Mouse (Mus musculus) CD4-positive, CD25-positive, alpha-beta regulatory T cell, adult 2 months (primary cell): ENCODE measurements around the gene Dppa5a.
A peak's percentile ranks its signal among the peaks of the same experiment; 100 is the strongest.
"Not testable (repeated sequence)": the region's sequence is repeated elsewhere in the genome, so short reads cannot be mapped to it uniquely, and the experiment has no call there.

ENCODE experiments used
- DNase-seq: peaks from one replicate; pipeline ENCODE4 v3.0.0-alpha.2; 2012; ENCODE audit warnings: low read depth, low spot score

Gene Dppa5a

GRCm38 (mm10) chr9:78367959-78368358 lies at the start of gene Dppa5a:
Gene Dppa5a (minus strand): TSS chr9:78368177.
- not testable (repeated sequence) for DNase-seq

- peak; percentile 29 for DNase-seq
Measured at GRCm38 (mm10) chr9:78401596-78401995, 33.6 kb upstream of the Dppa5a start.

- no peak for DNase-seq
Measured at GRCm38 (mm10) chr9:78400570-78400969, 32.6 kb upstream of the Dppa5a start.

GRCm38 (mm10) chr9:78396517-78396916 lies 28.5 kb upstream of the Dppa5a start:
- no peak for DNase-seq

GRCm38 (mm10) chr9:78395630-78396351 lies 27.8 kb upstream of the Dppa5a start, which contains the start of gene Ddx43:
Gene Ddx43 (plus strand): TSS chr9:78395777.
- DNase-seq, result peak; percentile 85

- DNase-seq, result no peak
Measured at GRCm38 (mm10) chr9:78395244-78395629, 27.3 kb upstream of the Dppa5a start.

GRCm38 (mm10) chr9:78394602-78395001 lies 26.6 kb upstream of the Dppa5a start:
- no peak for DNase-seq

GRCm38 (mm10) chr9:78393741-78394140 lies 25.8 kb upstream of the Dppa5a start:
- no peak for DNase-seq

- DNase-seq, result no peak
Measured at GRCm38 (mm10) chr9:78389981-78390380, 22.0 kb upstream of the Dppa5a start.

- no peak for DNase-seq
Measured at GRCm38 (mm10) chr9:78386947-78387346, 19.0 kb upstream of the Dppa5a start.

GRCm38 (mm10) chr9:78385893-78386292 lies 17.9 kb upstream of the Dppa5a start:
- peak; percentile 25 for DNase-seq

- DNase-seq, result peak; percentile 33
Measured at GRCm38 (mm10) chr9:78378113-78378785, 10.3 kb upstream of the Dppa5a start, which contains the start of gene Ooep. Gene Ooep (minus strand): TSS chr9:78378725.

GRCm38 (mm10) chr9:78377546-78377945 lies 9.6 kb upstream of the Dppa5a start:
- no peak for DNase-seq

GRCm38 (mm10) chr9:78375486-78375885 lies 7.5 kb upstream of the Dppa5a start:
- no peak for DNase-seq

GRCm38 (mm10) chr9:78374885-78375389 lies 7.0 kb upstream of the Dppa5a start:
- no peak for DNase-seq

GRCm38 (mm10) chr9:78374397-78374796 lies 6.4 kb upstream of the Dppa5a start:
- DNase-seq, result no peak

- DNase-seq, result no peak
Measured at GRCm38 (mm10) chr9:78372827-78373504, 5.0 kb upstream of the Dppa5a start.

GRCm38 (mm10) chr9:78371441-78371840 lies 3.5 kb upstream of the Dppa5a start:
- DNase-seq, result no peak

GRCm38 (mm10) chr9:78369786-78370185 lies 1.8 kb upstream of the Dppa5a start:
- DNase-seq, result no peak

- no peak for DNase-seq
Measured at GRCm38 (mm10) chr9:78369349-78369748, 1.4 kb upstream of the Dppa5a start.

GRCm38 (mm10) chr9:78368671-78369293 lies 805 bp upstream of the Dppa5a start:
- no peak for DNase-seq
